In genomic region chr2:28535263-28535540, GRCm38 (mm10) we compare ENCODE assay signal across 10 mouse cellular contexts. TPM values are rescaled to one million over a fixed set of nuclear protein-coding genes. Genes with fewer than 3 reads are reported as not detected.
DNase-seq lines count a peak whose midpoint lies in the region; ATAC-seq lines count a peak whose summit lies in the region.
"Had no signal": no experiment of that assay in that cellular context is flagged by ENCODE, and none has a peak within 500 bp of the region (broad histone marks: within the 10 kb centered on the region; RNA-seq: fewer than 3 reads in every experiment).

No protein-coding gene starts in this region.

- H3K27ac ChIP-seq in heart, embryonic 10.5 days, result peak overlapping the region; percentile 74
- H3K27ac ChIP-seq in hindbrain, embryonic 11.5 days (ENCODE audit: low read depth, low read length), result peak overlapping the region; percentile 89
- peak overlapping the region; percentile 89 for H3K27ac ChIP-seq in midbrain, embryonic 13.5 days

- WGBS in heart, embryonic 10.5 days, result 48% methylated on average over 4 of the region's 4 CpGs
- WGBS in hindbrain, embryonic 11.5 days, result 29% methylated on average over 4 of the region's 4 CpGs
- whole genome bisulfite sequencing in midbrain, embryonic 13.5 days, result 38% methylated on average over 4 of the region's 4 CpGs

- peak overlapping the region; percentile 78; the same call in 1 of the 2 replicates for H3K4me2 ChIP-seq in hindbrain, embryonic 11.5 days (replicated peaks; ENCODE audit: low read depth, low read length)
- H3K4me2 ChIP-seq in midbrain, embryonic 13.5 days (replicated peaks), result peak overlapping the region; percentile 75

- intact Hi-C loops in heart, postnatal 25 days (cut with DNase I), result no loop called here

- peak overlapping the region; percentile 59; the same call in 1 of the 2 replicates for H3K9ac ChIP-seq in hindbrain, embryonic 11.5 days (ENCODE audit: low read depth, low read length)
- H3K9ac ChIP-seq in midbrain, embryonic 13.5 days (replicated peaks), result peak overlapping the region; percentile 79

- H3K9me3 ChIP-seq in heart, embryonic 10.5 days, result no peaks in the 10 kb centered on the region
- no peaks in the 10 kb centered on the region for H3K9me3 ChIP-seq in hindbrain, embryonic 11.5 days (ENCODE audit: control insufficient read depth, low read length)
- H3K9me3 ChIP-seq in midbrain, embryonic 13.5 days, result no peaks in the 10 kb centered on the region

- peaks cover 84% of the 10 kb centered on the region for H3K4me1 ChIP-seq in heart, embryonic 10.5 days
- peaks cover 50% of the 10 kb centered on the region for H3K4me1 ChIP-seq in hindbrain, embryonic 11.5 days (replicated peaks; ENCODE audit: control insufficient read depth, insufficient read depth, low read length)
- peaks cover 100% of the 10 kb centered on the region for H3K4me1 ChIP-seq in midbrain, embryonic 13.5 days (replicated peaks)

- no peaks in the 10 kb centered on the region for H3K36me3 ChIP-seq in heart, embryonic 10.5 days
- no peaks in the 10 kb centered on the region for H3K36me3 ChIP-seq in hindbrain, embryonic 11.5 days (ENCODE audit: control insufficient read depth, insufficient read depth, low read length)
- H3K36me3 ChIP-seq in midbrain, embryonic 13.5 days, result no peaks in the 10 kb centered on the region

- ATAC-seq in hindbrain, embryonic 11.5 days (ENCODE audit: low FRiP score), result no peak
- no peak for ATAC-seq in midbrain, embryonic 13.5 days

- H3K27me3 ChIP-seq in heart, embryonic 10.5 days (ENCODE audit: insufficient read depth, poor library complexity, severe bottlenecking), result no peaks in the 10 kb centered on the region
- no peaks in the 10 kb centered on the region for H3K27me3 ChIP-seq in hindbrain, embryonic 11.5 days (ENCODE audit: control insufficient read depth, insufficient read depth, low read length)
- no peaks in the 10 kb centered on the region for H3K27me3 ChIP-seq in midbrain, embryonic 13.5 days

- DNase-seq in heart, embryonic 10.5 days (ENCODE audit: low spot score), result no peak
- DNase-seq in heart, postnatal 25 days (ENCODE audit: low spot score), result no peak
- DNase-seq in cerebellum, adult 9-11 months, result peak; percentile 90
- no peak for DNase-seq in hindbrain, embryonic 11.5 days (ENCODE audit: low spot score)
- no peak for DNase-seq in adrenal gland, postnatal 14 days
- no peak for DNase-seq in frontal cortex, postnatal 14 days (ENCODE audit: low spot score in 2 of 2)
- no peak for DNase-seq in ovary, postnatal 14 days (ENCODE audit: low spot score)

- H3K4me3 ChIP-seq in heart, embryonic 10.5 days, result peak overlapping the region; percentile 77; the same call in 1 of the 2 replicates
- no peak overlapping the region for H3K4me3 ChIP-seq in hindbrain, embryonic 11.5 days (ENCODE audit: low read depth, low read length)
- H3K4me3 ChIP-seq in midbrain, embryonic 13.5 days (replicated peaks), result peak overlapping the region; percentile 54; the same call in 1 of the 2 replicates

RNA-seq across cellular contexts. Expression of gene Ralgds, which starts 22.3 kb away (rescaled TPM):
- 11.6 and 20.5 TPM in 2 replicates for polyA plus RNA-seq in heart, embryonic 10.5 days (2016; fragmentation: Nextera tagmentation; extraction: Ambion mirVana)
- 10 to 100 TPM; 11.9 to 13.8 TPM for total RNA-seq in heart, postnatal 25 days (2021)
- 55.9 and 63.0 TPM in 2 replicates for polyA plus RNA-seq in hindbrain, embryonic 11.5 days (2014; fragmentation: Nextera tagmentation; extraction: Ambion mirVana)
- polyA plus RNA-seq in midbrain, embryonic 13.5 days (2015; fragmentation: Nextera tagmentation; extraction: Ambion mirVana), result 70.8 and 82.0 TPM in 2 replicates
- total RNA-seq in adrenal gland, postnatal 14 days (2021), result 27.0 and 35.9 TPM in 2 replicates

RNA-seq across cellular contexts. Expression of gene Cel, which starts 28.0 kb away (rescaled TPM):
- not detected in 2 replicates for polyA plus RNA-seq in heart, embryonic 10.5 days (2016; fragmentation: Nextera tagmentation; extraction: Ambion mirVana)
- total RNA-seq in heart, postnatal 25 days (2021), result not detected
- not detected in 2 replicates for polyA plus RNA-seq in hindbrain, embryonic 11.5 days (2014; fragmentation: Nextera tagmentation; extraction: Ambion mirVana)
- 0.07 and 0.13 TPM in 2 replicates for polyA plus RNA-seq in midbrain, embryonic 13.5 days (2015; fragmentation: Nextera tagmentation; extraction: Ambion mirVana)
- total RNA-seq in adrenal gland, postnatal 14 days (2021), result 0.15 TPM in 1 of 2 replicates, not detected in the other
- total RNA-seq: CH12.LX; neutrophil, adult 5-6 weeks had no signal

RNA-seq across cellular contexts. Expression of gene Gm10134, which starts 29.3 kb away (rescaled TPM):
- not detected in 2 replicates for polyA plus RNA-seq in heart, embryonic 10.5 days (2016; fragmentation: Nextera tagmentation; extraction: Ambion mirVana)
- total RNA-seq in heart, postnatal 25 days (2021), result 1 to 10 TPM in 1 of 2 experiments, not detected in 1; 1.4 TPM
- polyA plus RNA-seq in hindbrain, embryonic 11.5 days (2014; fragmentation: Nextera tagmentation; extraction: Ambion mirVana), result 0.73 TPM in 1 of 2 replicates, not detected in the other
- polyA plus RNA-seq in midbrain, embryonic 13.5 days (2015; fragmentation: Nextera tagmentation; extraction: Ambion mirVana), result 1.0 and 1.5 TPM in 2 replicates
- total RNA-seq in adrenal gland, postnatal 14 days (2021), result 1.1 and 3.2 TPM in 2 replicates
- total RNA-seq: CH12.LX; neutrophil, adult 5-6 weeks had no signal

RNA-seq across cellular contexts. Expression of gene Gbgt1, which starts 38.5 kb away (rescaled TPM):
- 0.13 TPM in 1 of 2 replicates, not detected in the other for polyA plus RNA-seq in heart, embryonic 10.5 days (2016; fragmentation: Nextera tagmentation; extraction: Ambion mirVana)
- total RNA-seq in heart, postnatal 25 days (2021), result 1 to 10 TPM; 1.7 to 3.1 TPM
- 0.38 and 1.1 TPM in 2 replicates for polyA plus RNA-seq in hindbrain, embryonic 11.5 days (2014; fragmentation: Nextera tagmentation; extraction: Ambion mirVana)
- polyA plus RNA-seq in midbrain, embryonic 13.5 days (2015; fragmentation: Nextera tagmentation; extraction: Ambion mirVana), result 0.54 and 1.4 TPM in 2 replicates
- 3.3 and 5.1 TPM in 2 replicates for total RNA-seq in adrenal gland, postnatal 14 days (2021)
- total RNA-seq: CH12.LX; neutrophil, adult 5-6 weeks had no signal

RNA-seq across cellular contexts. Expression of gene Gtf3c5, which starts 48.3 kb away (rescaled TPM):
- 37.0 and 45.2 TPM in 2 replicates for polyA plus RNA-seq in heart, embryonic 10.5 days (2016; fragmentation: Nextera tagmentation; extraction: Ambion mirVana)
- 10 to 100 TPM; 11.5 to 11.6 TPM for total RNA-seq in heart, postnatal 25 days (2021)
- 38.1 and 38.2 TPM in 2 replicates for polyA plus RNA-seq in hindbrain, embryonic 11.5 days (2014; fragmentation: Nextera tagmentation; extraction: Ambion mirVana)
- 51.0 and 51.6 TPM in 2 replicates for polyA plus RNA-seq in midbrain, embryonic 13.5 days (2015; fragmentation: Nextera tagmentation; extraction: Ambion mirVana)
- 18.7 and 18.9 TPM in 2 replicates for total RNA-seq in adrenal gland, postnatal 14 days (2021)
